Mouse (Mus musculus): ENCODE results near the gene Cpeb4.
"Not testable (repeated sequence)": the region's sequence is repeated elsewhere in the genome, so short reads cannot be mapped to it uniquely, and the experiment has no call there.

Gene Cpeb4

DNA sequence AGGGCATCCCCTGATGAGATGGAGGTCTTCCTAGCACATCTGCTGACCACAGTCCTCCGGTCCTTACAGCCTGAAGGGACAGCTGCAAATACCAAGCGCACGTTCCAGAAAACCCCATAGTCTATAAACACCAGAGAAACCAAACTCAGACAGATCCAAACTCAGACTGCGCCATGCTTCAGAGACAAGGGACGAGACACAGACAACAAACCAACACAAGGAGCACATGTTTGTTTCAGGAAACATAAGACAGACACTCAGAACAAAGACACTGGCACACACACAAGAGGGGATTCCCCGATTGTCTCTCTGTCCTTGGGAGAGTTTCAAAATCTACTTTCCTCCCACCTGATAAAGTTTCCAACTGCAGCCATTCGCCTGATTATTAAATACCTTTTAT is 109.8 kb downstream of the Cpeb4 start:
- DNase-seq, result no peak

DNA sequence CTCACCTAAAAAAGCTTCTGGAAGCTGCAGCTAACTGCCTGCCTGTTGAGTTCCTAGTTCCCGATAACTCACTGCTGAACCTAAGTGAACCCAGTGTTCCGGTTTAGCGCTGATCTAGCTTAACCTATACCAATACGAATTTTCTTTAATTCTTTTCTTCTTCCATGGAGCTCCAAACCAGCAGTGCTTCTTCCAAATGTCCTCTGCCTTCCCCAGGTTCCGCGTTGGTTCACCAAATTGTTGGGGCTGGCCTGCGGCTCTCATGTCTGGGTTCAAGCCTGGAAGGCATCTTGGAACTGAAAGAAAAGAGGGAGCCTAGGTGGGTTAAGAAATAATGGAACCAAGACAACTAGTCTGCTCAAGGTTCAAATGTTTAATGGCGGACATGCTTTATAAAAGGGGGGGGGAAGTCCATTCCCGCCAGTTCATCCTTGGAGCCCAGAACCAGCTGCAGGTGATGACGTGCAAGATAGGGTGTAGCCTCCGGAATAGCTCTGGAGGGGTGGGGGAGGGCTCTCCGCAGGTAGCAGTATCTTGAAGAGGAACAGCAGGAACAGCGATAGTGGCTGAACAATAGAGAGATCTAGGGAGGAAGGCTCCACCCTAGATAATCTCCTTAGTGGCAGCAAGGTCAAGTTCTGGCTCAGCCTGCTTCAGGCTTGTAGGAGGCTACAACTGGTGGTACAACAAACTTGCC is 110.4 kb downstream of the Cpeb4 start:
- DNase-seq, result not testable (repeated sequence)

DNA sequence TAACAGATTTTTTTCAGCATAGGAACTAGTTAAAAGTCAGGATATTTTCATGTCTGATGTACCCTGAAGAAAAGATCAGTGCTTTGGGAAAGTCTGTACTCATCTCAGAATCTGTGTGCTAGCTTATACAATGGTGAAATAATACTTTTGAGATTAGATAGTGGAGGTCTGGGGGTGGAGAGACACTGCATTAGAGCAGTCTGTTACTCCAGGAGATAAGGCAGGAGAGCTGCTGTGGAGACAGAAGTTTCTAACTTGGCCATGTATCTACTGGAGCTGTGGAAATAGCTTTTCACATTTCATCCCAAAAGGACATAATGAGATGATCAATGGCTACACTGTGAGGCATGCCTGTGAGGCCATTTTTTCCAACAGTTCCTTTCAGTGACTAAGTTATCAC is 111.2 kb downstream of the Cpeb4 start:
- DNase-seq, result no peak

DNA sequence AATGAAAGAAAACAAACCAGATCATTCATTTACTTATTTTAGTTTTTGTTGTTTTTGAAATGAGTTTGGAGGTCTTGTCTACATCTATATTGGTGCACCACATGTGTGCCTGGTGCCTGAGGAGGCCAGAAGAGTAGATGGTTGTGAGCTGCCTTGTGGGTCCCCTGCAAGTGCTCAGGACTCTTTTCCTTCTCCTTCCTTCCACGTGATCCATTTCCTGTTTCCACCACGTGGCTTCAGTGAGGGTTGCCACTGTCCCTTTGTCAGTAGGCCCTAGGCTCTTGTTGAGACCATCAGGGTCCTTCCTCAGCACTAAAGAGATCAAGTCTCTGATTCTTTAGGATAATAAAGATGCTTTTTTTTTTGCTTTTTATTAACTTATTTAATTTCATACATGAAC is 112.8 kb downstream of the Cpeb4 start:
- no peak for DNase-seq
